Mouse (Mus musculus) brown adipose tissue, adult 24 weeks (tissue): ENCODE measurements around the gene Tuba3a. TPM values are rescaled to one million over a fixed set of nuclear protein-coding genes. Genes with fewer than 3 reads are reported as not detected.
A peak's percentile ranks its signal among the peaks of the same experiment; 100 is the strongest.
"Not testable (repeated sequence)": the region's sequence is repeated elsewhere in the genome, so short reads cannot be mapped to it uniquely, and the experiment has no call there.

Experiments used
- H3K27ac ChIP-seq: fragments of 200-500 bp; replicated peaks from 2 replicates; pipeline ENCODE4 v1.5.1; 2012; ENCODE audit warnings: low read depth, mild to moderate bottlenecking, low read length
- H3K4me1 ChIP-seq: fragments of 200-500 bp; 2 replicates; pipeline ENCODE4 v1.6.1; 2012; ENCODE audit warnings: low read length, mixed read lengths; ENCODE audit not compliant: control insufficient read depth, insufficient read depth, insufficient read length
- H3K4me3 ChIP-seq: fragments of 200-500 bp; 2 replicates; pipeline ENCODE4 v1.5.1; 2012; ENCODE audit warnings: low read depth, mild to moderate bottlenecking, low read length, moderate library complexity; ENCODE audit not compliant: insufficient read depth
- polyA plus RNA-seq: library from polyadenylated mRNA; stranded (reverse); fragments of >200 nt; gene quantifications from 2 replicates; pipeline ENCODE4 v1.2.4, GENCODE M21; 2012; ENCODE audit not compliant: missing spikeins, insufficient read depth, insufficient read length

Tuba3a gene
- polyA plus RNA-seq, 1 experiment: not detected

DNA sequence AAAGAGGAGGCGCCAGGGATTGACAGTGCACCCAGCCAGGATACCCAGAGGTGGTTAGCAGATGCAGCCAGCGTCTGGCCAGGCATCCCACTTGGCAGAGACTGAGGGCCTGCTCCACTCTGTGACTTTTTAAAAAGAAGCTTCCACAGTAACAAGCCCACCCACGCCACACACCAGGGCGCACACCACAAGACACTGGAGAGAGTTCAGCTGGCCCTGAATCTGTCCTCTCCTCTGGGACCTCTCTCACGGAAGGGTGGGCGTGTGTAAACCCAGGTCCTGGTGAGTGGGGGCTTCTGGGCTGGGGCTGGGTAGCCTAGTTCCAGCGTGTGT, 28.4 kb upstream of the Tuba3a start:
- Histone ChIP-seq H3K4me1 (peaks cover 12% of the 10 kb centered on the region), H3K27ac (peak overlapping the region; percentile 91), H3K4me3 (peak overlapping the region; percentile 61)

DNA sequence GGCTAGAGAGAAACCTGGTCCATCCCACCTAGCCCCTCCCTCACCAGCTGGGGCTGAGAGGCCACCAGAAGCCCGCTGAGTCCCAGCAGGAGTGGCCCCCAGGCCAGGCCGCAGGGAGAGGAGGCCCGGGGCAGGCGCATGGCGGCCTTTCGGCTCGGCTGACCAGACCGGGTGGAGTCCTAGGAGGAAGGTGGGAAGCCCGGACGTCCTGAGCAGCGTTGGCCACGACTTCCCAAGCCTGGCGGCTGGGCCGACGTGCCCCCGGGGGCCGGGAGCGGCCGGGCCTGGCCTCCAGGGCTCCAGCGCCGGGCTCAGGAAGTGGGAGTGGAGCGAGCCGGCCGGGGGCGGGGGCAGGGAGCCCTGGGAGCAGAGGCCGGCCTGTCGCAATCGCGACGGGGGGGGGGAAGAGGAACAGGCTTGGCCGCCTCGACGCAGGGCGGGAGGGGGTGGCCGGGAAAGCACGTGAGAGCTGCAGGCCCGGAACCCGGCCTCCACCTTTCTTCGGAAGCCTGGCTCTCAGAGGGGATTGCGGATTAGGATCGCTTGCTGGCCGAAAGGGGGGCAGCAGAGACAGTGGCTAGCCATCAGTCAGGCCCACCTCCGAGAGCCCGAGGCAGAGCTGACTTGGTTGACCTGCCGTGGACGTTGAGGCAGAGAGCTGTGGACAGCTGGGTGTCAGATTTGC, 27.8 kb upstream of the Tuba3a start, which contains the start of gene Ltbr:
TSS of gene Ltbr (minus strand) at position 340 of the 685 bp plus-strand sequence.
- Histone ChIP-seq H3K27ac (peak within 1 kb of the TSS; percentile 91), H3K4me3 (peak within 1 kb of the TSS; percentile 73), H3K4me1 (peaks cover 12% of the 10 kb centered on the region)

DNA sequence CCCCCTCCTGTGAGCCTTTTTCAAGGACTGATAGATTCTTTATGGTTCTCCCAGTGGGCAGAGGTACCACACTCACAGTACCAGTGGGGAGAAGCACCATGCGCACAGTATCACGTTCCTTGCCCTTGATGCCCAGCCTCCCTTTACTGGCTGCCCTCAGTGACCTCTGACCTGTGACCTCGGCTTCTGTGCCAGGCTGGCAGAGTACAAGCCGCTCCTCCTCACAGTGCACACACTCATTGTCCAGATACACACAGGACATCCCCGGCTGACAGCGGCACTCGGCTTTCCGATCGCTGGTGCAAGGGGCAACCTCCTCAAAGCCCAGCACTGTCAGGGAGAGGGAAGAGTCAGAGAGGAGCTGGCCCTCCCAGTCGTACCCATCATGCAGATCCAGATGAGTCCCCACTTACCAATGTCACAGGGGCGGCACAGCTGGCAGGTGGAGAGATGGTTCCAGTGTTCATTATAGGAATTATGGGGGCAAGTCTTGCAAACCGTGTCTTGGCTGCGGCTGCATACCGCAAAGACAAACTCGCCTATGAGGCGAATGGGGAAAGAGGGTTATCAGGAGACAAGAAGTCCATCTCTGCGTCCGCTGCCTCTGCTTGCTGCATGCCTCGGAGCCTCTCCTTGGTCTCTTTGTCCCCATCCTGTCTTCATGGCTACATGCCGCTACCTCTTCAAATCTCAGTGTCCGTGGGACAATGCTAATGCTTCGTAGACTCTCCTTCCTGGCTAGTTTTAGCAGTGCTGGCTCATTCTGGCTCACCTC, 26.9 kb upstream of the Tuba3a start:
- peak overlapping the region; percentile 82 for H3K27ac ChIP-seq
- H3K4me3 ChIP-seq: peak overlapping the region; percentile 73
- peaks cover 12% of the 10 kb centered on the region for H3K4me1 ChIP-seq

DNA sequence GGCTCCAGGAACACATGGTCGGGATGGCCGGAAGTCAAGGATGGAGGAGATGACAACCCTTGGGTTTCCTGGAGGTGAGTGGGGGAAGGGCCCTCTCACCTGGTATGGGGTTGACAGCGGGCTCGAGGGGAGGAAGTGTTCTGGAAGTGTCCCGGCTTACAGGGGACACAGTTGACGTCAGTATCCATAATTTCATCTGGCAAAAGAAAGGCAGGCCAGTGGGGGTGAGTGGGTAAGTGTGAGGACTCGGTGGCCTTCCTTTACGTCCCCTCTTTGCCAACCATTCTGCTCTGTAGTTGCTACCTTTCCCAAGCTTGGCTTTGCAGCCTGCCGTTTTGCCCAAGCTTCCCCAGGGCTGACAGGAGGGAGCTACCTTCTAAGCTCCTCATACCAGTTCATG, 26.3 kb upstream of the Tuba3a start:
- Histone ChIP-seq H3K4me3 (peak overlapping the region; percentile 73), H3K27ac (no peak overlapping the region), H3K4me1 (peaks cover 12% of the 10 kb centered on the region)

DNA sequence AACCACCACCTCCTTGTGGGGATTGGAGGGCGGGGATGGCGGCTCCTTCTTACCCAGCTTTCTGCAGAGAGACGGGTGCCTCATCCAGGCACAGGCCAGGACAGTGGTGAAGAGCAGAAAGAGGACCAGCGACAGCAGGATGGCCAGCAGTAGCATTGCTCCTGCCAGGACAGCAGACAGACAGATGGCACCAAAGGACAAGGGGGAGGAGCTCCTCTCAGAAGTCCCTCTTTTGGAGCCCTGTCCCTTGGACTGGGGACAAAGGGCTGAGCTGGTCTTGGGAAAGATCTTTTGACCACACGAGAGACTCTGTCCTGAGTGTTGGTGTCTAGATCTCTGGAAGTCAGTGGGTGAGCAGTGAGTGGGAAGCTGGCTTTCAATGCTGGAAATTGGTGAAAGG, 23.6 kb upstream of the Tuba3a start:
- H3K4me1 ChIP-seq: peaks cover 11% of the 10 kb centered on the region
- H3K27ac ChIP-seq: no peak overlapping the region
- no peak overlapping the region for H3K4me3 ChIP-seq

DNA sequence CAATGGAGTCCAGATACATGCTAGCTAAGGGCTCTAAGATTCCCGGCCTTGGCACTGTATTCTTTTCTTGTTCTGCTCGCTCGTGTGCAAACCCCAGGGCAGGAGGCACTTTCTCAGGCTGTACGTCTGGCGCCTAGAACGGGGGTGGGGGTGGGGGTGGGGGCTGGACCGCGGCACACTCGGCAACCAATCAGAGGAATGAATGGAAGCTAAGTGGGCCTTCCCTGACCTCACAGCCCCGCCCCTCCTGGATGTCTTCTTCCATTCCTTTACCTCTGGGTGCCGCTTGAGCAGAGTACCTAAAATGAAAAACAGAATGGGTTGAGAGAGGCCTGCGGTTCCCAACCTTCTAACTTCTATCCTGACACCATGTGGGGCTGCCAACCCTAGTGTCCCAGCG, 23.1 kb upstream of the Tuba3a start:
- H3K4me1 ChIP-seq: peaks cover 8% of the 10 kb centered on the region
- H3K27ac ChIP-seq: no peak overlapping the region
- no peak overlapping the region for H3K4me3 ChIP-seq

DNA sequence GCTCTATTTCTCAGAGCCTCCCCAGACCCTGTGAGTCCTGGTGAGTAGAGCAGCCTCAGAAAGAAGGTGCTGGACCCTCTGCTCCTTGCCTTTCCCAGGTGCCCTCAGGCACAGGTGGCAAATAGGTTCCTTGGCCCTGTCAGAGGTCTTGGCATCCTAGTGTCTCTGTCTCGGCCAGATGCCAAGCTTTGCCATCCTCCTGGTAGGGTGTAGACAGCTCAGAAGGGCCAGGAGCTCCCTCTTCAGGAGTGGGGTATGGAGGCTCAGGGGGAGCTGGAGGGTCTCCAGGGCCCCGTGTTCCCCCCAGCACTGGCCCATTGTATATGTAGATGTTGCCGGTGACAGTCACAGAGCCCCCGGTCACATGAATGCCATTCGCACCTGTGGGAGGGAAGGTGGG, 21.2 kb upstream of the Tuba3a start:
- Histone ChIP-seq H3K27ac (no peak overlapping the region), H3K4me3 (no peak overlapping the region), H3K4me1 (peaks cover 7% of the 10 kb centered on the region; the same call in 1 of the 2 replicates)

DNA sequence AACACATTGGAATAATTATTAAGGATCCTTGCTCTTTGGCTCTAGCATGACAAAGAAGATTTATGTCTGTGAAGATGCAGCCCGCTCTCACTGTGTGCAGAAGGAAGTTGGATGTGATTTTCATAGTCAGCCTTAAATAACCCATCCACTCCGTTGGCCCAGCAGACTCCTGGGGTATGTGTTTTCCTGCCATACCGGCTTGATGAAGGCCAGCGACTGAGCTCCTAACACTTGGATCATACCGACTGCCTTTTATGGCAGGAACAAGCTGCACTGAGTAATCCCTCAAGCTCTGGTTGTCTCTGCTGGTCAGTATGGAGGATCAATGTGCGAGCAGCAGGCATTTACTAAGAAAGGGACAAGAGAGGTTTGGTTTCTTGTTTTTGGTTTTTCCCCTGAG, 19.6 kb upstream of the Tuba3a start:
- Histone ChIP-seq H3K27ac (no peak overlapping the region), H3K4me1 (peaks cover 6% of the 10 kb centered on the region), H3K4me3 (no peak overlapping the region)

DNA sequence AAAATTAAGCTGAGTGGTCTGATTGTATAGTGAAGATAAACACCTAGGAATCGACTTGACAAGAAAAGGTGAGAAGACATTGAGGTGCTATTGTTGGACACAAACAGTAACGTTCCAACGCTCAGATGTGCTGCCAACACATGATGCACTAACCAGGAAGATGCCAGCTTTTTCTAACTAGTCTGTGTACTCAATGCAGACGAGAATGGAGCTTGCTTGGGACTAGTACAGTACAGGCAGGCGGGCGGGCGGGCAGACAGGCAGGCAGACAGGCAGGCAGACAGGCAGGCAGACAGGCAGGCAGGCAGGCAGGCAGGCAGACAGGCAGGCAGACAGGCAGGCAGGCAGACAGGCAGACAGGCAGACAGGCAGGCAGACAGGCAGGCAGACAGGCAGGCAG, 18.6 kb upstream of the Tuba3a start:
- H3K4me1 ChIP-seq, H3K27ac ChIP-seq, H3K4me3 ChIP-seq: not testable (repeated sequence)

DNA sequence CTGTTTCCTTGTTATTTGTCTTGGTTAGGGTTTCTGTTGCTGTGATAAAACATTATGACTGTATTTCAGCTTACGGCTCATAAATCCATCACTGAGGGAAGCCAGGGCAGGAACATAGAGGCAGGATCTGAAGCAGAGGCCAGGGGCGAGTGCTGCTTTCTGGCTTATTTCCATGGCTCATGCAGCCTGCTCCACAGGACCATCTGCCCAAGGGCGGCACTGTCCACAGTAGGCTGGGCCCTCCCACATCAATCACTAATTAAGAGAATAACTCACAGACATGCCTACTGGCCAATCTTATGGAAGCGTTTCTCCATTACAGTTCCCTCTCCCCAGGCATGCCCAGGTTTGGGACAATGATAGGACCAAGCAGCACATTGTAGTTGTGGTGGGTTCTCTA, 17.4 kb upstream of the Tuba3a start:
- no peak overlapping the region for H3K4me3 ChIP-seq
- no peak overlapping the region for H3K27ac ChIP-seq
- peaks cover 6% of the 10 kb centered on the region for H3K4me1 ChIP-seq

DNA sequence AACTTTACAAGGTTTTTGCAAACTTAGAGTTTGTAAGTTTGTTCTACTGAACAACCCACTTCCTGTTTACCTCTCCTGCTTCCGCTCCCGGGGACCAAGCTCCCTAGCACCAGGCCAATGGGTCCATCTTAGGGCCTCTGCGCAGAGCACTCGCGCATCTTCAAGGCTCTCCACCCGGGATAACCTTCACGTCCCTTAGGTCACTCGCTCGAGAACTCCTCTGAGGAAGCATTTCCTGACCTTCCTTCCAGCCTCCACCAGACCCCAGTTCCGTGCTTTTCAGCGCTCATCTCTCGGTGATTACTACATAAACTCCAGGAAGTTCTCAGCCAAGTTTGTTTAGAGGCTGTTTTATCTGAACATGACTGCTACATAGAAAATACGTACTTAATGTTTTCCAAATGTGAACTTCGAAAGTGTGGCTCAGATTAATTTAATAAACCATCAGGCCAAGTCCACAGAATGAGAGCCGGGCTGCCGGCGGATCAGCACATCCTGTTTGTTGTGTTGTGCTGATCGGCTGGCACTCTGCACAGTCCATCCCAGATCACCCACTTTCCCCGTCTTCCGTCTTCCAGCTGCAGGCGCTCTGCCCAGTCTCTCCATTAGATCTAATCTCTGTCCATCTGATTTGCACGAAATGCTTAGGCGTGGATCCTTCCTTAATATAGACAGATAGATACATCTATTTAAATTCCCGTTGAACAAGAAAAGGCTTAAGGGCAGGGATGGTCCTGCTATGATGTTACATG, 16.6 kb upstream of the Tuba3a start:
- Histone ChIP-seq H3K27ac (peak overlapping the region; percentile 22; the same call in 1 of the 2 replicates), H3K4me3 (no peak overlapping the region), H3K4me1 (peaks cover 6% of the 10 kb centered on the region)

DNA sequence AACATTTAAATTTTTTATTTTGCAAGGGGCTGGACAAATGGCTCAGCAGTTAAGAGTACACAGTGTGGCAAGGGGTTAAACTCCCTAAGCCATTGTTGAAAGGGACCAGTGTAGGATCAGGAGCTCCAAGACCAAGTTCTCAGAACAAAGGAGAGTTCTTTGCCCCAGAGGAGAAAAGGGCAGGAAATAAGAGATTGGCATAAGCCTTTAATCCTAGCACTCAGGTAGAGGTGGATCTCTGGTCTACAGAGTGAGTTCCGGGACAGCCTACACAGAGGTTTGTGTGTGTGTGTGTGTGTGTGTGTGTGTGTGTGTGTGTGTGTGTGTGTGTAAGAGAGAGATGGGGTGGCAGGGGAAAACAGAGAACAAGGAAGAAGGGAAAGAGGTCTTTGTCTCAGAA, 15.1 kb upstream of the Tuba3a start:
- H3K4me3 ChIP-seq: no peak overlapping the region
- peaks cover 6% of the 10 kb centered on the region for H3K4me1 ChIP-seq
- no peak overlapping the region for H3K27ac ChIP-seq

DNA sequence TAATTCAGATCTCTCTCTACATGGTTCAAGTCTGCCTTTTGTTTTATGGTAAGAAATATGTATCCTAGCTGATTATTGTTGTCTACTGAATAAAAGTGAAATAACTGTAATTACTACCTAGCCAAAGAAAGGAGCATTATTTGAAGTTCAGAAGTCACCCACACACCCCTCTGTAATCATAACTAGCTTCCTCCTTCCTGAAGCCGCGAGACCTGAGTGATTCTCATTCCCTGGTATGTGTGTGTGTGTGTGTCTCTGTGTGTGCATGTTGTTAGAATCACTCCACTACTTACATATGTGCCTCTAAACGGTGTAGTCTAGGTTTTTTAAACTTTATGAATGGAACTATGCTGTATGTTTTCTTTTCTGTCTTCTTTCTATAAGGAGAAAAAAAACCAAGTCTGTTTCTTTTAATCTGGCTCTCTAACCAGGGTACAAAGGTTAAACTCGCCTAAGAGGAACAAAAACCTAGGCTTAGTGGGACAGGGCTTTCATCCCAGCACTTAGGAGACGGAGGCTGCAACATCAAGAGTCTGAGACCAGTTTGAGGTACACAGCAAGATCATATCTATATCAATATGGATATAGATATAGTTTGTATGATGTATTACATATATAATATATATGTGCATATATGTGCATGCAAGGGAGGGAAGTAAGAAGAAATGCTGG, 11.4 kb upstream of the Tuba3a start:
- Histone ChIP-seq H3K4me3 (no peak overlapping the region), H3K27ac (no peak overlapping the region), H3K4me1 (peaks cover 2% of the 10 kb centered on the region; the same call in 1 of the 2 replicates)

DNA sequence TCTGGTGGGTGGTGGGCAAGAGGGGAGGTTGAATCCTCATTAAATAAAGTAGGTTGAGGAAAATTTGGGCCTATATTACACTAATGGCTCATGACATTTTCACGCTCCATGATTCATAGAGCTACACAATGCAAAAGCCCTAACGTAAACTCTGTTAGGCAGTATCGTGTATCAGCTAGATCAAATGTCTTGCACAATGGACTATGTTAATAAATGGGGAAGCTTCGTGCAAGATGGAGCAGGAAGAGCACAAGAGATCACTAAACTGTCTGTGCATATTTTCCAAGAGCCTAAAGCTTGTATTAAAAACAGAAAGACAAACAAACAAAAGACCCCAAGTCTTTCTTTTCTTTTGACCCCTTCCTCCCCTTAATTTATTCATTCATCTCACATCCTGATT, 8.2 kb upstream of the Tuba3a start:
- H3K4me3 ChIP-seq: no peak overlapping the region
- H3K27ac ChIP-seq: no peak overlapping the region
- H3K4me1 ChIP-seq: no peaks in the 10 kb centered on the region

DNA sequence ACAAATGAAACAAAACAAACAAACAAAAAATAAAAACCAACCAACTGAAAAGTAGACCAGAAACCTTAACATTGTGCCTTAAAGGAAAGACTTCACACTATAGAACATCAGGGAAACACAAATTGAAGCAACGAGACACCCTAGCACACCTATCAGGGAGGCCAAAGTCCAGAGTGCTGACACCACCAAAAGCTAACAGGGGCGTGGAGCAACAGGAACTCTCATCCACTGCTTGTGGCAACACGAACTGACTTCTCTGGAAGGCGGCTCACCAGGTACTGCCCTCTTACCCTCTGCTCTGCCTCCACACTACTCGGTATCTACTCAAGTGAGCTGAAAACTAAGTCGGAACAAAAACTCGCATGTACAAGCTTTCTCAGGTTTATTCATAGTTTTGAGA, 6.4 kb upstream of the Tuba3a start:
- no peak overlapping the region for H3K4me3 ChIP-seq

More for the DNA sequence above, 6.4 kb upstream of the Tuba3a start:
- no peak overlapping the region for H3K27ac ChIP-seq
- H3K4me1 ChIP-seq: no peaks in the 10 kb centered on the region
